Mouse (Mus musculus) gastrocnemius, postnatal 10 days (tissue): ENCODE results near the gene Oxct2a. TPM values are rescaled to one million over a fixed set of nuclear protein-coding genes. Genes with fewer than 3 reads are reported as not detected.
"Not testable (repeated sequence)": the region's sequence is repeated elsewhere in the genome, so short reads cannot be mapped to it uniquely, and the experiment has no call there.

Experiments
- DNase-seq: peaks from one replicate; pipeline ENCODE4 v3.0.0; 2021; ENCODE audit warnings: mixed read lengths
- long read RNA-seq, 2 experiments: library from polyadenylated mRNA; stranded (forward); transcript quantifications; one replicate each; pipeline ENCODE4 v2.0.0; 2021
- total RNA-seq, 2 experiments: library from RNA; stranded (reverse); gene quantifications; 2 replicates each; pipeline ENCODE4 v1.2.3; 2021

The Oxct2a gene
- under 1 TPM in 1 of 2 experiments, not detected in 1; 0.34 TPM for total RNA-seq
- long read RNA-seq, experiment 1 = 0 reads
- long read RNA-seq, experiment 2 = 0 reads

DNA sequence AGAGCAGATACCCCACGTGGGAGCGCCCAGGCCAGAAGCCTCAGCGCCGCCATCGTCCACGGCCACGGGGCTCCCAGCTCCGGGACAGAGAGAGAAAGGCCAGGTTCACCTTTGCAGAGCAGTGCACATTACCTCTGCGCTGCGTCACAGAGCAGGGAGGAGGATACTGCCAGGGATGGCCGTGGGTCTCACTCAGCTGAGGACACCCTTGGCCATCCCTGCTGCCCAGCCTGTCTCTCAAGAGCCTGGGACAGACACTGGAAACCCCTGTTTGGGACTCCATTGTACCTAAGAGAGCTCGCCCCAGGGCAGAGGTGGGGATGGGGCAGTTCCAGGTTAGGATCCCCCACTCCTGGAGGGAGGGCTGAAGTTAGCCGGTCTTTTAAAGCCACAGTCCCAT, at the start of gene Oxct2a:
Oxct2a (minus strand) TSS at position 101 of the 400 bp plus-strand sequence.
- DNase-seq = no peak

DNA sequence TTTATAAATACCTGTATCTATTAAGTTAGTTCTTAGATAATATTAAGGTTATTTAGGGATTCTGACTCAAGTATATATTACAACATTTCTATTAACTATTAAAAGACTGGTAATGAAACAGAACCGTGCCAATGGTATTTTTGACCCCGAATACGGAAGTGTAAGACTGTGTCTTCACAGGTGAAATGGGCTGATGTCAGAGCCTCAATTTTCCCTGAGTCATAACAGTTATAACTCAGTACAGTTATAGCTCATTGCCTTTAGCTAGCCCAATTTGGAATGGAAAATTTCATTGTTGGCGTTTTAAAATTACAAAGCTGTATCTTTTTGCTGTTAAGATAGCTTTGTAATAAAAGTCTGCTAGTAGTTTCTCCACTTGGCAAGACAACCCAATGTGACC, 40.1 kb upstream of the Oxct2a start:
- DNase-seq = no peak

DNA sequence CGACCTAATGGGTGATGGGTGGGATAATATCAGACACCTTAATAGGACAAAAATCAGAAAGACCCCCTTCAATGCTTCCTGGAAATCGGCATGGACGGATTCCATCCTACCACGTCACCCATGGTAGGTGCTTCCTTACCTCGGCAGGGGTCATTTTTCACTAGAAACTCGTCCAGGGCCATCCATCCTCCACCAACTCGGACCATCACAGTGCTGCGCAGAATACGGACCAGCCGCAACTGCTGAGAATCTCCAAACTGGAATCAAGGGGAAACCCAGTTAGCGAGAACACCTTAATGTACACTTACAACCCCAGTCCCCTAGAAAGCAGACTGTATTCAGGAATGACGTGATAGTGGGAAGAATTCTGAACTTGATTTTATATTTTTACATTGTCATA, 37.3 kb upstream of the Oxct2a start:
- no peak for DNase-seq

GRCm38 (mm10) chr4:123358613-123359012, 35.2 kb upstream of the Oxct2a start:
- no peak for DNase-seq

DNA sequence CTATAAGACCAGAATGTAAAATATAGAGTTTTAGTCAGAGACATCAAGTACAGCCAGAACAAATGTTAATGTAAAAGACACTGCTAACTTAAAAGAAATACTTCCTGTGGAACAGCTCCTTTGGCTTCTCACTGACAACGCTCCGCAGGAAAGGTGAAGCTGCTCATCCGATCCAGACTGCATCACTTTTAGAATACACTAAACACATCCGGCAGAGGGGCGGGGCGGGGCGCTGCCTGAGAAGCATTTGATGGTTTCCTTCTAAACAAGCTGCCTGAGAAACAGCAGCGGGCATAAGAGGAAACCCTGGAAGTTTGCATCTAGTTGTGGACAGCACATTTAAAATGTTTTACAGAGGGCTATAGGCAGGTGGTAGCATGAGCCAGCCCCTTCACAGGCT, 32.5 kb upstream of the Oxct2a start:
- DNase-seq = no peak

- DNase-seq = no peak
Measured at GRCm38 (mm10) chr4:123353271-123353877, 29.9 kb upstream of the Oxct2a start.

GRCm38 (mm10) chr4:123343471-123343789, 20.0 kb upstream of the Oxct2a start:
- DNase-seq = no peak

- DNase-seq = peak; percentile 68
Measured at GRCm38 (mm10) chr4:123342642-123343470, 19.4 kb upstream of the Oxct2a start, which contains the start of gene Bmp8a. TSS of gene Bmp8a (minus strand) at chr4:123343252.

DNA sequence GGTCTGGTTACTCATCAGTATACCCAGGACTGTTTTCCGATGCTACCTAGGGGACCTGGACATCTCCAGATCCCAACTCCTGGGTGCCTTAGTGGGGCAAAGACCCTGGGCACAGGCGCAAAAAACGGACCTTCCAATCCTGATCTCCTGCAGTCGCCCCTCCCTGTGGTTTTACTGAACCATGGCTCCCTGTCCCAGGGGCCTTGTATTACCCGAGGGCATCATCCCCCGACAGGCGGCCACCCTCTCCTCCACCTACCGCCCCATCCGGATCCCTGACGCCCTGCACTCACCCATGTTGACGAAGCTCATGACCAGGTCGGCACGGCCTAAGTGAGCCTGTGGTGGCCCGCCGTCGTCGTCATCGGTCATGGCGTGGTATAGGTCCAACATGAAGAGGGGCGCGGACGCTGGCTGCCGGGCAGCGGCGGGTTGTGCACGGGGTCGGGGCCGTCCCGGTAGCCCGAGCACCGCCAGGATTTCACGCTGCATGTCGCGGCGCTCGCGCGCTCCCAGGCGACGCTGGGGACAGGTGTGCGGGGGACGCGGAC, 18.7 kb upstream of the Oxct2a start:
- DNase-seq = no peak

DNA sequence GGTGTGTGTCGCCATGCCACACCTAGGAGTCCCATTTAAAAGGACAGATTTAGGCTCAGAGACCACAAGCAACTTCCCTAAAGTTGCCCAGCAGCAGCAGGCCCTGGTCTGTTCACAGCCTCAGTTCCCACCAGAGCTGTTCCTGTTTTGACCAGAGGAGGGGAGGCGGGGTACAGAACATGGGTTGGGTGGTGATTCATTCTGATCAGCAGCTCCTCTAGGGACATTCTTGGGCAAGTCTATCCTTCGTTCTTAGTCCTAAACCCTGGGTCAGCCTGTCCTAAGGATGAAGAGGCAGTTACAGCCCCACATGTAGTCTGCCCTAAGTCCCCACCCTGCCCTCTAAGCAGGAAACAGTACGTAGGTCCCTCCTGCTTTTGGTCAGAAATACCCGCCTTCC, 16.8 kb upstream of the Oxct2a start:
- DNase-seq = no peak

DNA sequence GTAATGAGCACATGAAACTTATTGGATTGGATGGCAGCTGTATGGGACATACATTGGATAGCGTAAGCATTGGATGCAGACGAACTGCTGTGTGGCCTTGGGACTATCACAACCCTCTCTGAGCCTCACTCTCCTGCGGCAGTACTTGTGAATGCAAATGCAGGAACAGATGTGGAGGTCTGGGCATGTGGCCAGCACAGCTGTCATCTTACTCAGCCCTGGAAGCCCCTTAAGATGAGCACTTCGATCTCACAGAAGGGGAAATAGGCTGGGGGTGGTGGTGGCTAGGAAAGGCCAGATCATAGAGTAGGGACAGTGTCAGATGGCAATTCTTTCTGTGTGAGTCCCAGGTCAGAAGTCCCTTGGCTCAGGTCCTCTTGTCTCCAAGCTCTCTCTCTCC, 14.3 kb upstream of the Oxct2a start:
- no peak for DNase-seq

- DNase-seq = no peak
Measured at GRCm38 (mm10) chr4:123335796-123336585, 12.6 kb upstream of the Oxct2a start.

- DNase-seq = not testable (repeated sequence)
Measured at GRCm38 (mm10) chr4:123335244-123335643, 11.8 kb upstream of the Oxct2a start.

DNA sequence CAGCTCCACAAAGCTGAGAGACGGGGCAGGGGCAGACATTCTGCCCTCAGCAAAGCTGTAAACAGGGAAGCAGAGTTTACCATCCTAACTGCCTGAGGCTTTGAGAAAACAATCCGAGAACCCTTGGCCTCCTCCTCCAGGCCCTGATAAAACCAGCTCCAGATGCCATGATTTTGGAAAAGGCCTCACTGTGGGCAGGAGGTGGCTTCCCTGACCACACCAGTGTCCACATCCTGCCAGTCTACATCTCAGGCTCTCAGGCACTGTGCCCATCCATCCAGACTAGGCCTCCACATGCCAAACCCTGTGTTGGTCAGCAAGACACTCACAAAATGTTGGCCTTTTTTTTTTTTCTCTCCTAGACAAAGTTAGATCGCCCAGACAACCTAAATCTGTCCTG, 10.7 kb upstream of the Oxct2a start:
- DNase-seq = no peak

DNA sequence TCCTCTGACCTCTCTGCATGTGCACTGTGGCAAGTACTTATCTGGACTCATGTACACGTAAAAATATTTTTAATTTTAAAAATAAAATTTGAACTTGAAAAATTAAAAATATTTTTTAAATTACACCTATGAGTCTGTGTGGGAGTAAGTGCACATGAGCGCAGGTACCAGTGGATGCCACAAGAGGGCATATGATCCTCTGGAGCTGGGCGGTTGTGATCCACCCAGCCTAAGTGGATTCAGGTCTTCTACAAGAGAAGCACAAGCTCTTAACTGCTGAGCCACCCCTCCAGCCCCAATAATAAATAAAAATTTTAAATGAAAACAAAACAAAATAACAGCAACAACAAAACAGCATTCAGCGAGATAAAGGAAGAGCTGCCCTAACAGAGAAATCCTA, 9.7 kb upstream of the Oxct2a start:
- no peak for DNase-seq

DNA sequence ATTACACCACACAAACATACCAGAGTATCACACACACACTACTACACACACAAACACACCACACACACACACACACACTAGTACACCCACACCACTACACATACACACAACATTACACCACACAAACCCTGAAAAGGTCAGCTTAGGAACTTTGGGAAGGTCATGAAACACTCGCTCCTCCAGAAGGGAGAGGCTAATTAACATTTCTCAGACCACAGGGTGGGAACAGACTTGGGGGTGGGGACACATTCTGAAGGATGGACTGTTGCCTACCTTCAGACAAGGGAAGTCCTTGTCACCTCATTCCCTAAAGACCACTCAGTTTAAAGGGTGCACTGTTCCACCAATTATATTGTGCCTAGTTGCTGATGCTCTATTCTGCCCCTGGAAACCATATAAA, 8.5 kb upstream of the Oxct2a start:
- DNase-seq = not testable (repeated sequence)

- DNase-seq = no peak
Measured at GRCm38 (mm10) chr4:123331326-123331725, 7.9 kb upstream of the Oxct2a start.

DNA sequence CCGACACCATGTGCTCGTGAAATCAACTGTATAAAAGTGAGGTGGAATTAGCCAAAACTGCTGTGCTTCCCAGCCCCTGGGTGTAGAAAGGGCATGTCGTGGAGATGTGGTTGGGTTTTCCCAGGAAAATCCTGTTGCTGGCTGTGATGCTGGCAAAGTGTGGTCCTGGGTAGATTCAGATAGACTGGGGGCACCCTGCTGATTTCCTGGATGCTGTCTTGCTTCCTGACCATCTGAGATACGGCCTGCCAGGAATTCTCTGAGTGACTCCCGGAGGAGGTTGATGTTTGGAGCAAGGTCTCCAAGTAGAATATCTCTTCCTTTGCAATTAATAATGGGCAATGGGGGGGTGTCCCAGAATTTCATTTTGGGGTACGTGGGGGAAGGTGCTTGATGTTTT, 5.5 kb upstream of the Oxct2a start:
- DNase-seq = no peak

GRCm38 (mm10) chr4:123327630-123328029, 4.2 kb upstream of the Oxct2a start:
- DNase-seq = no peak

DNA sequence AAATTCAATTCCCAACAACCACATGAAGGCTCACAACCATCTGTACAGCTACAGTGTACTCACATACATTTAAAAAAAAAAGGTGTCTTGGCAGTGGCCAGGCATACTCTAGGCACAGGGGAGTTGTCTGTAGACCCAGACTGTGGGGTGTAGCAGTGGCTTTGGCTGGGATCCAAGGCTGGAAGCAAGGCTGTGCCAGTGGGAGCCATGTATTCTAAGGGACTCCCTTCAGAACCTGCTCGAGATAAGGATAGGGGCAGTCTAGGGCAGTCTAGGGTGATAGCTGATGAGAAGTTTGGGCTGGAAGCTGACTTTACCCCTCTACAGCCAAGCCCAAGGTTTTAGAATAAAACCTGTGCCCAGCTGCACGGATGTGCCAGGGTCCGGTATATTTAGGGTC, 2.7 kb upstream of the Oxct2a start:
- DNase-seq = no peak

DNA sequence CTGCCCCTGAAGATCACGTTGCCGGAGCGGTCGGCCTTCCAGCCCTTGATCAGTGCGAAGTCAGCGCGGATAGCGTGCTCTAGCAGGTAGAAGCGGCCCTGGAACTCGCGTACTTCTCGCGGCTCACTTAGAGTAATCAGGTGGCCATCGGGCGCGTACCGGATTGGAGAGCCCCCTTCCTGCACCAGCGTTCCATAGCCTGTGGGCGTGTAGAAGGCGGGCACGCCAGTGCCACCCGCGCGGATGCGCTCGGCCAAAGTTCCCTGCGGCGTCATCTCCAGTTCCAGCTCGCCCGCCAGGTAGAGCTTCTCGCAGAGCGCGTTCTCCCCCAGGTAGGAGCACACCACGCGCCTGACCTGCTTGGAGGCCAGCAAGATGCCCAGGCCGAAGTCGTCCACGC, 524 bp downstream of the Oxct2a start:
- DNase-seq = not testable (repeated sequence)

GRCm38 (mm10) chr4:123314497-123314896, 8.9 kb downstream of the Oxct2a start:
- DNase-seq = no peak

- DNase-seq = no peak
Measured at GRCm38 (mm10) chr4:123313010-123313409, 10.4 kb downstream of the Oxct2a start.
